ENCODE assay signal across 19 mouse cellular contexts in genomic region chr12:105328396-105328795, GRCm38 (mm10). TPM values are rescaled to one million over a fixed set of nuclear protein-coding genes. Genes with fewer than 3 reads are reported as not detected.
DNase-seq lines count a peak whose midpoint lies in the region; ATAC-seq and TF ChIP-seq lines count a peak whose summit lies in the region.
"Had no signal": no experiment of that assay in that cellular context is flagged by ENCODE, and none has a peak within 500 bp of the region (broad histone marks: within the 10 kb centered on the region; RNA-seq: fewer than 3 reads in every experiment).

No protein-coding gene starts in this region.

- no peaks in the 10 kb centered on the region for H3K36me3 ChIP-seq in lung, postnatal 0 days (ENCODE audit: insufficient read depth, low read length)
- H3K36me3 ChIP-seq: lung, embryonic 15.5 days had no signal

- H3K9ac ChIP-seq in lung, postnatal 0 days (replicated peaks; ENCODE audit: low read depth): no peak overlapping the region
- H3K9ac ChIP-seq: hindbrain, embryonic 14.5 days; lung, embryonic 15.5 days had no signal

- no peak overlapping the region for H3K4me3 ChIP-seq in lung, postnatal 0 days (ENCODE audit: low read depth, low read length)
- H3K4me3 ChIP-seq: lung, embryonic 15.5 days; megakaryocyte, embryonic 14.5 days had no signal

- DNase-seq in left cerebral cortex, adult 11 months (ENCODE audit: low spot score): peak; percentile 50
- no peak for DNase-seq in left cerebral cortex, postnatal 4 days
- DNase-seq in frontal cortex, postnatal 14 days (ENCODE audit: low spot score in 2 of 2): peak; percentile 45 to 59
- DNase-seq in left cerebral cortex, postnatal 25 days (ENCODE audit: low spot score in 2 of 2): peak; percentile 74 to 95
- no peak for DNase-seq in lung, postnatal 0 days (ENCODE audit: low spot score)
- no peak for DNase-seq in thymus, postnatal 25 days
- no peak for DNase-seq in gastrocnemius, postnatal 36 days
- DNase-seq: cerebellum, adult 8-10 months; embryo, embryonic 11 days; heart, postnatal 10 days; spleen, adult 18-20 months; thymus, postnatal 36 days had no signal

- no peak overlapping the region for H3K4me2 ChIP-seq in lung, postnatal 0 days (replicated peaks; ENCODE audit: low read depth, low read length)
- H3K4me2 ChIP-seq: hindbrain, embryonic 14.5 days; lung, embryonic 15.5 days had no signal

- no peak for TF ChIP-seq CTCF in lung, postnatal 0 days (IDR thresholded peaks at IDR 0.05)

- no peak overlapping the region for H3K27ac ChIP-seq in lung, postnatal 0 days (ENCODE audit: low read length)
- H3K27ac ChIP-seq: hindbrain, embryonic 14.5 days; lung, embryonic 15.5 days had no signal

- intact Hi-C loops in left cerebral cortex, postnatal 4 days (cut with DNase I): no loop called here
- intact Hi-C loops in left cerebral cortex, postnatal 25 days (cut with DNase I): no loop called here
- intact Hi-C loops in gastrocnemius, postnatal 36 days (cut with DNase I): no loop called here

- no peak for ATAC-seq in lung, postnatal 0 days
- ATAC-seq: intestine, embryonic 16.5 days; midbrain, embryonic 16.5 days had no signal

- no peak for TF ChIP-seq EP300 in lung, postnatal 0 days (IDR thresholded peaks at IDR 0.05)

- no peaks in the 10 kb centered on the region for H3K4me1 ChIP-seq in lung, postnatal 0 days (ENCODE audit: insufficient read depth, low read depth, low read length)
- H3K4me1 ChIP-seq: megakaryocyte, embryonic 14.5 days had no signal

- no peaks in the 10 kb centered on the region for H3K9me3 ChIP-seq in lung, postnatal 0 days (ENCODE audit: low read length)
- H3K9me3 ChIP-seq: lung, embryonic 15.5 days had no signal

- H3K27me3 ChIP-seq in lung, postnatal 0 days (replicated peaks; ENCODE audit: insufficient read depth, low read length): no peaks in the 10 kb centered on the region
- H3K27me3 ChIP-seq: lung, embryonic 15.5 days; megakaryocyte, embryonic 14.5 days had no signal

- WGBS in lung, postnatal 0 days: 52% methylated on average over 11 of the region's 11 CpGs

RNA-seq across cellular contexts. Expression of gene Tunar, which starts 5.3 kb away (rescaled TPM):
- 10 to 100 TPM; 20.1 to 21.1 TPM for total RNA-seq in left cerebral cortex, postnatal 4 days (2021)
- 10 to 100 TPM; 11.1 to 12.1 TPM for total RNA-seq in left cerebral cortex, postnatal 25 days (2021)
- not detected in 2 replicates for polyA plus RNA-seq in lung, postnatal 0 days (2015; fragmentation: Nextera tagmentation; extraction: Ambion mirVana)
- not detected for total RNA-seq in gastrocnemius, postnatal 36 days (2021)
- total RNA-seq: gastrocnemius, adult 8-10 months; liver, adult 2 months had no signal
- polyA plus RNA-seq: liver, adult 2 months had no signal

Comparison
In these comparisons a context has a peak if more than half of its experiments do, and no peak if none do; other contexts are left out.
1. DNase-seq: peak in left cerebral cortex, adult 11 months (single experiment), frontal cortex, postnatal 14 days (2 of 2) and left cerebral cortex, postnatal 25 days (2 of 2); none in left cerebral cortex, postnatal 4 days (single experiment), lung, postnatal 0 days (single experiment), thymus, postnatal 25 days (single experiment) and gastrocnemius, postnatal 36 days (0 of 2).
2. RNA of gene Tunar, which starts 5.3 kb away (total RNA-seq): 20.1 to 21.1 TPM in left cerebral cortex, postnatal 4 days and 11.1 to 12.1 TPM in left cerebral cortex, postnatal 25 days; not detected in gastrocnemius, postnatal 36 days; every median in the first group is over 10 times any median in the second.